Mouse (Mus musculus) erythroblast, adult 5-6 weeks (primary cell): ENCODE measurements around the gene Zfp184. TPM values are rescaled to one million over a fixed set of nuclear protein-coding genes. Genes with fewer than 3 reads are reported as not detected.

Experiments
- ATAC-seq: replicated peaks from 2 replicates; pipeline ENCODE4 v1.8.0; 2016; ENCODE audit warnings: moderate number of reproducible peaks, mild to moderate bottlenecking, moderate TSS enrichment, inconsistent platforms; ENCODE audit not compliant: poor library complexity, low FRiP score, severe bottlenecking
- total RNA-seq, 2 experiments: library from RNA; stranded (forward) in 1 of 2; stranded (reverse) in 1 of 2; fragments of 150-400 nt in 1 of 2; fragments of 200-764, 138-1000 nt in 1 of 2; gene quantifications; 2 replicates each; pipeline versions ENCODE4 v1.2.3 to v1.2.4; 2015 to 2017; ENCODE audit warnings: low replicate concordance in 2 of 2

Zfp184 gene
- total RNA-seq, 2 experiments from 2014 or later: 0.19 to 0.34 TPM

DNA sequence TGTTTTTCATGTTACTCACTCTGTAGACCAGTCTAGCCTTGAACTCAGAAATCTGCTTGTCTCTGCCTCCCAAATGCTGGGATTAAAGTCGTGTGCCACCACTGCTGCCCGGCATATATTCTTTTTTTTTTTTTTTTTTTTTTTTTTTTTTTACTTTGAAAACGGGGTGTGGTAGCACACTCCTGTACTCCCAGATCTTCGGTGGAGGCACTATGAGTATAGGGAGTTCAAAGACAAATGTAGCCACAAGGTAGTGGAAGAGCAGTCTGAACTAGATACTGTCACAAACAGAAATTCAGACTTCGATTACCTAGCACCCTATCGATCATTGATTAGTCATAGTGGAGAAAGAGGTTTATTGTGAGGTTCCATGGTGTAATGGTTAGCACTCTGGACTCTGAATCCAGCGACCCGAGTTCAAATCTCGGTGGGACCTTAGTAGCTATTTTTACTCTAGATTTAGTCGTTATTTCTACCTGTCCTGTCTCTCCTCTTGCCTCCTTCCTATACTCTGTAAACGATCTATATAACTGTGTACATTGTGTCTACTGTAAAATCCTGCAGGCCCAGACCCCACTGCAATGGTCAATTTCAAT, 25.0 kb upstream of the Zfp184 start:
- ATAC-seq: no peak

GRCm38 (mm10) chr13:21920681-21921233, 24.1 kb upstream of the Zfp184 start:
- no peak for ATAC-seq

GRCm38 (mm10) chr13:21923417-21923816, 21.5 kb upstream of the Zfp184 start:
- no peak for ATAC-seq

- ATAC-seq: no peak
Observed at GRCm38 (mm10) chr13:21924734-21925335, 20.1 kb upstream of the Zfp184 start.

DNA sequence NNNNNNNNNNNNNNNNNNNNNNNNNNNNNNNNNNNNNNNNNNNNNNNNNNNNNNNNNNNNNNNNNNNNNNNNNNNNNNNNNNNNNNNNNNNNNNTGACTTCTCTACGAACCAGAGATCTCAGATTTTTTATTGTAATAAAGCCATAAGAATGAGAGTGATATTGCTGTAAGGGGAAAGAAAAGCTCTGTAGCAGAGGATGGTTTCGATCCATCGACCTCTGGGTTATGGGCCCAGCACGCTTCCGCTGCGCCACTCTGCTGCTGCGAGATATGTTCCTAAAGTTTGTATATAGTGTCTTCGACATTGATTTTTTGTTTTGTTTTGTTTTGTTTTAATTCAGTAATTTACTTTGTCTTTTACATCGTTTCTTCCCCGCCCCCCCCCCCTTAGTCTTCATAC, 13.9 kb upstream of the Zfp184 start:
- ATAC-seq: no peak

GRCm38 (mm10) chr13:21931740-21932139, 13.2 kb upstream of the Zfp184 start:
- no peak for ATAC-seq

GRCm38 (mm10) chr13:21933626-21934548, 11.0 kb upstream of the Zfp184 start:
- ATAC-seq: no peak

DNA sequence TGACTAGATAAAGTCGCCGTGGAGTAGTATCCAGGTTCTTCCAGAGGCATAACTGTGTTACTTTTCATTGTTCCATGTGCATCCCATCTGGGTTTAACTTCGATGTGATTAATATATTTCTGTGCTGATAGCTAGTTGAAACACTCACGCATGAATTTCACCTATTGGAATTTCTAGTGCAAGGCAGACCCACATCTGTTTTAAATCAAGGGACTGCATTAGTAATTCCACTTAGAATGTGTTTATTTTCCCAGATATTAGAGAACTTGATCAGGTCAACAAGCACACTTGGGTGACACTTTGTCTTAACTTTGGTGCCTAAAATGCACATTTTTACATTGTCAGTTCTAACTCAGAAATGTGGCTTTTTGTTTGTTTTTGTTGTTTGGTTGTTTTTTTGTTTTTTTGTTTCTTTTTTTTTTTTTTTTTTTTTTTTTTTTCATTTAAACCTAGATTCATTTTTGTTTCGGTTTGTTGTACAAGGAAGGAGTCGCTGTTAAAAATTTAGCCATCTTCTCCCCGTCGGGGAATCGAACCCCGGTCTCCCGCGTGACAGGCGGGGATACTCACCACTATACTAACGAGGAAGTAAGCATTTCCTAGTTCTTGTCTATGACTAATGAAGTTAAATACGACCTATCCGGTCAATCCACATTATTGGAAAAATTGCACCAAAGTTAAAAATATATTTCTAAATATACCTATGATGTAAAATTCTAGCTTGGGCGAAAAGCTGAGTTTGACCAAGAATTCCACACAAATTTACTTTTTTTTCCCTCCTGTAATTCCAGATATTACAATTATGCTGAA, 9.7 kb upstream of the Zfp184 start:
- ATAC-seq: no peak

DNA sequence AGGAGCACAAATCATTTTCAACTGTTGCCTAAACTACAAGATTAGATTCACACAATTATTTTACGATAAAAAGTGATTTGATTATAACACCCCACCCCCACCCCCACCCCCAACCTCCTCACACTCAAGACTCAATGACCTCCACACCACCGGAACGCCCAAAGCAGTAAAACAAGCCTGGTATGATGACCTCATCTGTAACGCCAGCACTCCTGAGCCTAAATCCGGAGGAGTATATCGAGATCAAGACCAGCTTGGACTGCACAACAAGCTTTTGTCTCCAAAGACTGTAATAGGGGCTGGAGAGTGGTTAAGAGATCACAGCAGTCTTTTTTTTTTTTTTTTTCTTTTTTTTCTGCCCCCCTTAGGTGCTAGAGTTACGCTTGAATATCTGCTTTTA, 9.1 kb upstream of the Zfp184 start:
- ATAC-seq: no peak

- ATAC-seq: 0 out of 2 replicates have a peak, but pooled peaks have one; percentile 41
Observed at GRCm38 (mm10) chr13:21936968-21937367, 7.9 kb upstream of the Zfp184 start.

GRCm38 (mm10) chr13:21940213-21940612, 4.7 kb upstream of the Zfp184 start:
- peak; percentile 75 for ATAC-seq

- no peak for ATAC-seq
Observed at GRCm38 (mm10) chr13:21940811-21941321, 4.0 kb upstream of the Zfp184 start.

DNA sequence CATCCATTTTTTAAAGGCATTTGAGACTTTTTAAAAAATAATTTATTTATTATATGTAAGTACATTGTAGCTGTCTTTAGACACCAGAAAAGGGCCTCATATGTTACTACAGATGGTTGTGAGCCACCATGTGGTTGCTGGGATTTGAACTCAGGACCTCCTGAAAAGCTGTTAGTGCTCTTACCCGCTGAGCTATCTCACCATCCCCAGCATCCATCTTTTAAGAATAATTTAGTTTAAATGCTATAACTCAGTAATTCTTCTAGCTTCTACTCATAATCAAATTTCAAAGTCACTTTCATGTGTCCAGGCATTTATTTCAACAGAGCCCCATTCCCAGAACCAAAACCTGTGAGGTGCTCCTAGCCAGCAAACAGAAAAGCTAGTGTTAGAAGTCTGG, 1.2 kb upstream of the Zfp184 start:
- no peak for ATAC-seq

GRCm38 (mm10) chr13:21944592-21944925, 335 bp upstream of the Zfp184 start:
- ATAC-seq: no peak

DNA sequence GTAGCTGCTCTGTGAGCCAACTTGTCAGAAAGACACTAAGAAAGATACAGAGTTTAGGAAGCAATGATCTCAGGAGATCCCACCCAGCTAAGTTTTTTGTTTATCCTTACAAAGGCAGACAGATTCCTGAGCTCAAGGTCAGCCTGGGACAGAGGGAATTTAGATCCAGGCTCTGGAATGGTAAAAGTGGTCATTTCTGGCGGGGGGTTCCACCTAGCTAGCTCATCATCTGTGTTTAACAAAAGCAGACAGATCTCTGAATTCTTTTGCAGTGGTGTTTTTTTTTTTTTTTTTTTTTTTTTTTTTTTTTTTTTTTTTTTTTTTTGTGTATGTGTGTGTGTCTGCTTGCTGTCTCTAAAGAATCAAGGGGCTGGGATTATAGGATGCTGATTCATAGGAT, 24.4 kb downstream of the Zfp184 start:
- no peak for ATAC-seq

GRCm38 (mm10) chr13:21969816-21970215, 24.9 kb downstream of the Zfp184 start:
- ATAC-seq: no peak

DNA sequence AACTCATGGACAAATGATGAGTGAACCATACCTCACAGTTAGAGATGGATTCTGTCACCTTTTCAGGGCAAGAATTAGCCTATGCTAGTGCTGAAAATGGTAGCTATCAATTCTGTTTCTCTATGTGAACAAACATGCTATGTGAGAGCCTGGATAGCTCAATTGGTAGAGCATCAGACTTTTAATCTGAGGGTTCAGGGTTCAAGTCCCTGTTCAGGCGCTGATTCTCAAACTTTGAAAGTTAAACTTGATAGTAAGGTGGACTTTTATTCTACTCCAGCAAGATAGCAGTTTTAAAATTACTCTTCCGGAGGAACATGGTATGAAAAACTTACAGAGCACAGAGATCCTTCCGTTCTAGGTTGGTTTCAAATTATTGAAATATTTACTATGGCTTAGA, 26.7 kb downstream of the Zfp184 start:
- ATAC-seq: no peak

- ATAC-seq: peak; percentile 95
Observed at GRCm38 (mm10) chr13:21974221-21974725, 29.4 kb downstream of the Zfp184 start.

- ATAC-seq: peak; percentile 63
Observed at GRCm38 (mm10) chr13:21974726-21975473, 30.0 kb downstream of the Zfp184 start.
